ENCODE assay signal across 8 mouse cellular contexts in genomic region chr17:40824549-40824948, GRCm38 (mm10). TPM values are rescaled to one million over a fixed set of nuclear protein-coding genes. Genes with fewer than 3 reads are reported as not detected.
DNase-seq lines count a peak whose midpoint lies in the region; ATAC-seq and TF ChIP-seq lines count a peak whose summit lies in the region.

No protein-coding gene starts in this region.

- H3K27ac ChIP-seq in kidney, embryonic 15.5 days, result no peak overlapping the region
- H3K27ac ChIP-seq in ES-E14 (ENCODE audit: insufficient read depth, low read depth, low read length, poor library complexity, severe bottlenecking), result no peak overlapping the region
- H3K27ac ChIP-seq in embryonic facial prominence, embryonic 10.5 days (replicated peaks), result no peak overlapping the region

- ATAC-seq in kidney, embryonic 15.5 days (replicated peaks; ENCODE audit: low FRiP score), result no peak; the same call in 1 of the 2 replicates

- no peaks in the 10 kb centered on the region for H3K27me3 ChIP-seq in kidney, embryonic 15.5 days
- H3K27me3 ChIP-seq in embryonic facial prominence, embryonic 10.5 days (replicated peaks; ENCODE audit: low read depth, poor library complexity, severe bottlenecking), result no peaks in the 10 kb centered on the region

- no peak overlapping the region for H3K4me2 ChIP-seq in kidney, embryonic 15.5 days

- in situ Hi-C loops in ES-E14 (cut with MboI; ENCODE audit: low sequenced_read_pairs in 2 of 2, unreplicated experiment in 2 of 2), result no loop called here

- no peak overlapping the region for H3K4me3 ChIP-seq in kidney, embryonic 15.5 days (replicated peaks)
- H3K4me3 ChIP-seq in ES-E14 (ENCODE audit: insufficient read depth in 1 of 2, low read depth in 1 of 2, low read length in 2 of 2, poor library complexity in 1 of 2, severe bottlenecking in 1 of 2), result no peak overlapping the region
- H3K4me3 ChIP-seq in embryonic facial prominence, embryonic 10.5 days, result no peak overlapping the region

- no peak overlapping the region for H3K9ac ChIP-seq in kidney, embryonic 15.5 days
- no peak overlapping the region for H3K9ac ChIP-seq in ES-E14 (ENCODE audit: insufficient read depth, low read depth, low read length, poor library complexity, severe bottlenecking)

- peak; percentile 26 for DNase-seq in kidney, adult 18-20 months
- peak; percentile 73 for DNase-seq in A20 (ENCODE audit: low read depth, low spot score)
- peak; percentile 31 for DNase-seq in ES-E14 (ENCODE audit: low read depth, low spot score)
- DNase-seq in embryonic facial prominence, embryonic 10.5 days (ENCODE audit: low spot score), result peak; percentile 24
- peak; percentile 12 to 31 for DNase-seq in lung, adult 18-20 months
- DNase-seq in thymus, postnatal 25 days, result peak; percentile 17
- no peak for DNase-seq in layer of hippocampus, adult 11-12 months (ENCODE audit: low spot score)

- H3K9me3 ChIP-seq in kidney, embryonic 15.5 days (replicated peaks), result no peaks in the 10 kb centered on the region
- H3K9me3 ChIP-seq in ES-E14 (ENCODE audit: control insufficient read depth, insufficient read depth, low read depth, low read length), result no peaks in the 10 kb centered on the region
- no peaks in the 10 kb centered on the region for H3K9me3 ChIP-seq in embryonic facial prominence, embryonic 10.5 days

- no peaks in the 10 kb centered on the region for H3K36me3 ChIP-seq in kidney, embryonic 15.5 days
- H3K36me3 ChIP-seq in ES-E14 (ENCODE audit: control insufficient read depth, insufficient read depth, low read length, poor library complexity, severe bottlenecking), result no peaks in the 10 kb centered on the region
- H3K36me3 ChIP-seq in embryonic facial prominence, embryonic 10.5 days (replicated peaks), result no peaks in the 10 kb centered on the region

- no peaks in the 10 kb centered on the region for H3K4me1 ChIP-seq in kidney, embryonic 15.5 days
- H3K4me1 ChIP-seq in ES-E14 (ENCODE audit: control insufficient read depth in 2 of 2, insufficient read depth in 2 of 2, low read length in 2 of 2, poor library complexity in 1 of 2), result no peaks in the 10 kb centered on the region
- no peaks in the 10 kb centered on the region for H3K4me1 ChIP-seq in embryonic facial prominence, embryonic 10.5 days

- 59% methylated on average over 8 of the region's 8 CpGs for WGBS in kidney, embryonic 15.5 days
- 59% methylated on average over 8 of the region's 8 CpGs for WGBS in embryonic facial prominence, embryonic 10.5 days

TF ChIP-seq in ES-E14, 5 proteins besides CTCF, POLR2A, EP300 and RAD21:
- no peak for TF ChIP-seq CHD2 (IDR thresholded peaks at IDR 0.05; ENCODE audit: low read depth, low read length)
- peak; percentile 69; the same call in 1 of the 2 replicates for TF ChIP-seq ZC3H11A (IDR thresholded peaks at IDR 0.05; ENCODE audit: borderline replicate concordance, low read depth, low read length)
TF ChIP-seq in ES-E14: peak in this region for 1.

RNA-seq across cellular contexts. Expression of gene Rhag, which starts 13.6 kb away (rescaled TPM):
- 1.9 and 3.8 TPM in 2 replicates for polyA plus RNA-seq in kidney, embryonic 15.5 days (2015; fragmentation: Nextera tagmentation; extraction: Ambion mirVana)
- not detected in 2 replicates for total RNA-seq in ES-E14 (2012; rRNA removed)
- 5.0 and 5.6 TPM in 2 replicates for polyA plus RNA-seq in embryonic facial prominence, embryonic 10.5 days (2016; fragmentation: Nextera tagmentation; extraction: Ambion mirVana)

RNA-seq across cellular contexts. Expression of gene Crisp2, which starts 17.7 kb away (rescaled TPM):
- not detected in 2 replicates for polyA plus RNA-seq in kidney, embryonic 15.5 days (2015; fragmentation: Nextera tagmentation; extraction: Ambion mirVana)
- total RNA-seq in ES-E14 (2012; rRNA removed), result not detected in 2 replicates
- polyA plus RNA-seq in embryonic facial prominence, embryonic 10.5 days (2016; fragmentation: Nextera tagmentation; extraction: Ambion mirVana), result not detected in 2 replicates

RNA-seq across cellular contexts. Expression of gene 9130008F23Rik, which starts 55.8 kb away (rescaled TPM):
- 1.5 and 1.8 TPM in 2 replicates for polyA plus RNA-seq in kidney, embryonic 15.5 days (2015; fragmentation: Nextera tagmentation; extraction: Ambion mirVana)
- total RNA-seq in ES-E14 (2012; rRNA removed), result 1.4 and 3.5 TPM in 2 replicates
- 0.37 and 0.53 TPM in 2 replicates for polyA plus RNA-seq in embryonic facial prominence, embryonic 10.5 days (2016; fragmentation: Nextera tagmentation; extraction: Ambion mirVana)
